Mouse (Mus musculus) MEL-GATA-1-ER (cell line): ENCODE results near the gene Rab11fip4.

Experiments used
- DNase-seq: peaks from one replicate; pipeline ENCODE4 v3.0.0-alpha.2; 2012; ENCODE audit warnings: low read depth; ENCODE audit errors: extremely low read depth

Rab11fip4 gene

DNA sequence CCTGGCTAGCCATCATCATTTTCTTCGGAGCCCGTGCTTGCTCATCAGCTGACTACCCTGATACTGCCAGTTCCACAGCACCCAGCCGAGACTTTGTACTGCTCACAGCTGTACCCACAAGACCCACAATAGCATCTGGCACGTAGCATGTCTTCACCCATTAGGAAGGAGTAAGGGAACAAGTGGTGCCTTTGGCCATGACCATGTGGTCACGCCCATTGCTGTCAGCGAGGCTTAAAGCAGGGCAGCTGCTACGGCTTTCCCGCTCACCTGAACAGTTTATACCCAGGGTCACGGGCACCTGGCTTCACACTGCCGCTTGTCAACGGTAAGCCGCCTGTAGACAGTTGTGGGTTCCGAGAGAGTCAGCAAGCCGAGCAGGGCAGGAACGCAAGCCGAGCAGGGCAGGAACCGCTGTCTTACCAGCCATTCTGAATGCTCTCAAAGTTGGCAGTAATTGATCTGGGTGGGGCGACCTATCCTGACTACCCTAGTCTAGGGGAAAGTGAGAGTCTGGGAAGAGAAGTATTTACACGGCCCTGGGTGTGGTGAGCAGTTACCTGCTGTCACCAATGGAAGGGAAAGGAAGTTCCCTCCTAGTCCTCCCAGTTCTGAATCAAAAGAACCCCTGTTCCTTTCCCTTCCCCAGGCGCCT, 62.0 kb downstream of the Rab11fip4 start:
- DNase-seq, result no peak

DNA sequence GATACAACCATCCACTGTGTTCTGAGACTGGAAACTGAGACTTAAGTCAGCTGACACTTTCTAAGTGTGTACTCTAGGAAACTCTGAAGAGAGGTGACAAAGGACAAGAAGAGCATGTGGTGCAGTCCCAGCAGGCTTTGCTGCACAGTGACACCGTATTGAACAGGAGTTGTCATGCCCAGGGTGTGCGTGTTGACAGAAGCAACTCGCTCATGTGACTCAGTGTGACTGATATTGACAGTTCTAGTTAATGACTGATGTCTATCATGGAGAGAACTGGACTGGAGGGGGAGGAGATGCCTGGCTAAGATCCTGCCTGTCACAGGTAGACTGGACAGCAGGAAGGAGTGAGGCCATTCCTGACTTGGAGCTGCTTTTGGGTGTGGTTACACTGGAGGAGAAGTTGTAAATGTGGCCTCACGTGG, 63.4 kb downstream of the Rab11fip4 start:
- no peak for DNase-seq

DNA sequence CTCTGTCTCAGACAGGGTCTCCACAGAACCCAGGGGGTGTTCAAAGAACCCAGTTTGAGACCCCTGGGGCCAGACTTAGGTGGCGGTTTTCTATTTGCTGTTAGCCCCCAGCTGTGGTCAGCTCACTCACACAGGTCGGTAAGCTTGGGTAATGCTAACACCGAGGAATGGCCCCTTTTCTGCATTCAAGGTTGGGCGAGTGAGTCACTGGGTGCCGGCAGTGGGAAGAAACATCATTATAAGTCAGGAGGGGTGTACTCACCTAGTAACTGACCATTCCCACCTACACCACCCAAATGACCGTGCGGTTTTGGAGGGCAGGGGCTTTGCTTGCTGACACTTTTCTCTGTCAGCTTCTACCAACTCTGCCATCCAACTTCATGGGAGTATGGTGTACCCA, 64.6 kb downstream of the Rab11fip4 start:
- DNase-seq, result no peak

GRCm38 (mm10) chr11:79656491-79656890, 65.5 kb downstream of the Rab11fip4 start:
- DNase-seq, result no peak

- no peak for DNase-seq
Measured at GRCm38 (mm10) chr11:79657053-79657452, 66.0 kb downstream of the Rab11fip4 start.

DNA sequence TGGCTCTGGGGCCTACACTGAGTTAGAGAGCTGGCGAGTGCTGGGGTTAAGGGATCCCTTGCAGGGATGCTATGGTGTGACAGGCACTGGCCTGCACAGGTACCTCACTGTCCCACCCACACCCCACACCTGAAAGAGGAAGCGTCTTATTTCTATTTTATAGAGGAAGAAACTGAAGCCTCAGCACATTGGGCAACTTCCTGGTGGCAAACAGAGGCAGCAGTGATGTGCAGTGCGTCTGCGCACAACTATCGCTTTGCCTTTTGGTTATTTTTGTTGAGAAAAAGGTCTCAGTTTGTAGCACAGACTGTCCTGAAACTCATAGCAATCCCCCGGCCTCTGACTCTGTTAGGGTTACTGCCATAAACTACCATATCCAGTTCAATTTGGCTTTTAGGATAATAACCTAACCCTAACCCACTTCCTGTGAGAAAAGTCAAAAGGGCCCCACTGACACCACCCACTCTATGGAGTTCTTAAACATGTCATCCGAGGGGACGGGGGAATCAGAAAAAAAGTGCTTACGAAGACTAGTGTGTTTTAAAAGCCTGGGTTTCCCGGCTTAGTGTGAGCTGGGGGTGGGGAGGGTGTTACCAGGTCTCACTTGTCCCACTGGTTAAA, 67.3 kb downstream of the Rab11fip4 start:
- DNase-seq, result no peak

- no peak for DNase-seq
Measured at GRCm38 (mm10) chr11:79660361-79661205, 69.6 kb downstream of the Rab11fip4 start.

- DNase-seq, result no peak
Measured at GRCm38 (mm10) chr11:79661877-79662545, 71.0 kb downstream of the Rab11fip4 start.

DNA sequence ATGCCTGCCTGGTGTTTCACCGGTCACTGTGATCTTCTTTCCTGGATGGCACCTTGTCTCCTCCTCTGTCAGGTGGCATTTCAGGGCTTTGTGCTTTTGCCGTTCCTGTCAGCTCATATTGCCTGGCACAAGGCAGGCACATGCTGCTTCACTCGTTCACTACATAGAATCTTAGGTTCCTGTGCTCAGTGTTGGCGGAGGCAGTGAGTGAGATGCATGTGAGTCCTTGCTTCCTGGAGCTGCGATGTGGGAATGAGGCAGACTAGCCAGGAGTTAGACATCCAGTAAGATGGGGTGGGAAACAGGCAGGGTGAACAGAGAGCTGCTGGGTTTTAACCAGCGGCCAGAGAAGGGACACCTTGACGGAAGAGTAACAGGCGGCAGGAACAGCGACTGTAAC, 72.1 kb downstream of the Rab11fip4 start:
- DNase-seq, result no peak

- DNase-seq, result peak; percentile 66
Measured at GRCm38 (mm10) chr11:79663570-79663969, 72.6 kb downstream of the Rab11fip4 start.

GRCm38 (mm10) chr11:79666544-79666943, 75.5 kb downstream of the Rab11fip4 start:
- DNase-seq, result no peak

DNA sequence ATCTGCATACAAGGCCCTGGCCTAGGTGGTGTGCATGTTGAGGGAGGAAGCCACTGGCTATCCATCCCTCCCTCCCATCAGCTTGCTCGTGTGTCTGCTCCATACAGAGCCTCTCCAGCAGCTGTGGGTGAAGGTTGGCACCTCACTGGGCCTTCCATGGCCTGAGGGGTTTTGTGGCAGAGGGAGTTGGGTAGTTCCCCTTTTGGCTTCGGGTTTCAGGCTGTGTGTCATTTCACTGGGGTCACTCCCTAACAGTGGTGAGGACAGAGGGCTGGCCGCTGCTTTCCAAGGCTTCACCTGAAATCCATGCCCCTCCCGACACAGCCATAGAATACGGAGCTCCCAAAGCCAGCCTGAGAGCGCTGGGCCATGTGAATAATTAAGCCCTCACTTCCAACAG, 78.2 kb downstream of the Rab11fip4 start:
- no peak for DNase-seq

GRCm38 (mm10) chr11:79669947-79670346, 78.9 kb downstream of the Rab11fip4 start:
- DNase-seq, result no peak

GRCm38 (mm10) chr11:79670411-79670945, 79.5 kb downstream of the Rab11fip4 start:
- no peak for DNase-seq

DNA sequence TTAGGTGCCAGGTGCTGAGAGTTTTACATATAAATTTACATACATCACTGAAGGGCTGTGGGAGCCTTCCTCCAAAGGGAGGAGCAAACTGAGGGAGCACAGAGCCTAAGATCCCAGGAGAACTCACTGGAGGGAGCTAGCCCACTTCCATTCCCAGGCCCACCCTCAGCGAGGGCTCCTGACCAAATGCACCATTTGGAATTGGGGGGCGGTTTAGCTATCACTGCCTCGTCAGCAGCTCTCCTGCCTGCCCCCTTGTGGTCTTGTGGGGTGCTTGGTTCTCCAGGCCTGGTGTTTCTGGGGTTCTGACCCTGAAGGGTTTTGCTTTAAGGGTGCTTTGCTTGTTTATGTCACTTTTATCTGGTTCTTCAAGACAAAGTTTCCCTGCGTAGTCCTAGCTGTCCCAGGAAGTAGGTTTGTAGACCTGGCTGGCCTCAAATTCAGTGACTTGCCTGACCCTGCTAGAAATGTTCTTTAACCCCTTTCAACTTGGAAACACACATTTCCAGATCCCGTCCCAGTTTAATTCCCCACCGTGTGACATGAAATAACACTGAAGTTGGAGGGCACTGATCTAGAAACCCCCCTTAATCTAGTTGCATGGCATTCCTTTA, 80.8 kb downstream of the Rab11fip4 start:
- DNase-seq, result peak; percentile 11

- DNase-seq, result no peak
Measured at GRCm38 (mm10) chr11:79673072-79673471, 82.1 kb downstream of the Rab11fip4 start.

DNA sequence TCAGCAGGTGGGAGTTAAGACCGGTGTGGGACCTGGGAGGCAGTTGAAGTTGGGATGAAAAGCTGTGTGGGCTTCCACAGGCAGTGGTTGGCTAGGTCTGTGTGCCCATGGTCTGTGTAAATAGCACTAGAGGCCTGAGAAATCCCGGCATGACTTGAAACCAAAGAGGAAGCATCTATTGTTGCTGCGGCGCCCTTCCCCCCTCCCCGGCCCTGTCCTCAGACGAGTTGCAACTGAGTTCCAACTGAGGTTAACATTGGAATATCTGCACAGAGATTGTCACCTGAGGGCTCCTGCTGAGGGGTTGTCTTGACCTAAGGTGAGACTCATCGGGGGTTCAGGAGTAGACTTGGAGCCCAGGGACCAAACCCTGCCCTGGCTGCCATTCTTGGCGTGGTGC, 82.7 kb downstream of the Rab11fip4 start:
- no peak for DNase-seq

- no peak for DNase-seq
Measured at GRCm38 (mm10) chr11:79674231-79674630, 83.2 kb downstream of the Rab11fip4 start.

- DNase-seq, result no peak
Measured at GRCm38 (mm10) chr11:79674632-79675031, 83.6 kb downstream of the Rab11fip4 start.

DNA sequence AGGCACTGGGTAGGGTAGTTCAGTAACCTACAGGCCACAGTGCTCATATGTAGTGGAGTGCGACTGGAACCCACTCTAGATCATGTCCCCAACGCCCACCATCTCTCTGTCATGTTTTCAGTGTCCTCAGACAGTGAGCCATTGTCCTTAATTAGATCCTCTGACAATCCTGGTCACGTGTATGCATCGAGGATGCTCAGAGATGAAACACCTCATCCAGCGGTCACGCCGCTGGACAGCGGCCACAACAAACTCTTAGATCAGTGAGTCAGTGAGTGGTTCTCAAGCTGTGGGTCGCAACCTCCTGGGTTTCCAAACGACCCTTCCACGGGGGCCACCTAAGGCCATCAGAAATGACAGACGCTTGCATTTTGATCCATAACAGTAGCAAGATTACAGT, 84.3 kb downstream of the Rab11fip4 start:
- no peak for DNase-seq

DNA sequence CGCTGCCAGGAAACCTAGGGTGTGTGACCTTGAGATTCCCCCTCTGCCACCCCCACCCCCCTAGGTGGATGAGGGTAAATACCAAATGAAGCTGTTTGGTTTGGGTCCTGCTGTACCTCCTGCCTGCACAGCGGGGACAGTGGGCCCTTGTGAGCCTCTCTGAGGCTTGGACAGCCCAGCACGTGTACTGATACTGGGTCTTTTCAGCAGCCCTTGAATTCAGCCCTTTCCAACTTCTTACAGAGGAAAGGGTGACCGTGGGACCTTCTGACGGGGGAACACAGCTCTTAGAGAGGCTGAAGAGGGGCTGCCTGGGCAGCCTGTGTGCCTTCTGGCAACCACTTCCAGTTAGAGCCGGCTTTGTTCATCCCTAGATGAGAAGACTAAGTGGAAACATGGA, 85.0 kb downstream of the Rab11fip4 start:
- DNase-seq, result no peak
